Mouse (Mus musculus): Measurements from ENCODE around the gene Gpr39. TPM values are rescaled to one million over a fixed set of nuclear protein-coding genes. Genes with fewer than 3 reads are reported as not detected.

Gene Gpr39
- polyA plus RNA-seq (2014; fragmentation: Illumina TruSeq; extraction: RNeasy Lipid Tissue Mini Kit (QIAGEN cat#74804); ENCODE audit: insufficient read depth, low read depth, low replicate concordance), result 2.3 TPM

GRCm38 (mm10) chr1:125676790-125677273, at the start of gene Gpr39:
Gpr39 (plus strand) TSS chr1:125676995.

GRCm38 (mm10) chr1:125912601-125913600, 236.1 kb downstream of the Gpr39 start, which contains the start of gene Lypd1:
Lypd1 (minus strand) TSS chr1:125913101.

Other genes with a start within 250 kb of the Gpr39 start
- 149 TPM for gene Actr3, start 241.3 kb upstream of the Gpr39 start, polyA plus RNA-seq (2014; fragmentation: Illumina TruSeq; extraction: RNeasy Lipid Tissue Mini Kit (QIAGEN cat#74804); ENCODE audit: insufficient read depth, low read depth, low replicate concordance)
- gene Slc35f5, start 116.4 kb upstream of the Gpr39 start, polyA plus RNA-seq (2014; fragmentation: Illumina TruSeq; extraction: RNeasy Lipid Tissue Mini Kit (QIAGEN cat#74804); ENCODE audit: insufficient read depth, low read depth, low replicate concordance), result 26.3 TPM
- 0.11 TPM for gene Lypd1, start 236.1 kb downstream of the Gpr39 start, polyA plus RNA-seq (2014; fragmentation: Illumina TruSeq; extraction: RNeasy Lipid Tissue Mini Kit (QIAGEN cat#74804); ENCODE audit: insufficient read depth, low read depth, low replicate concordance)

All from lung, adult 10 weeks (tissue).